Mouse (Mus musculus) spleen, adult 10 weeks (tissue): Measurements from ENCODE around the gene Tas2r114. TPM values are rescaled to one million over a fixed set of nuclear protein-coding genes. Genes with fewer than 3 reads are reported as not detected.

Experiments
- polyA plus RNA-seq: library from polyadenylated mRNA; stranded (reverse); fragments of 350-450 nt; fragmentation: Illumina TruSeq; extraction: RNeasy Lipid Tissue Mini Kit (QIAGEN cat#74804); gene quantifications from one replicate; pipeline ENCODE4 v1.2.3, GENCODE M21; 2015; ENCODE audit warnings: low replicate concordance; ENCODE audit not compliant: insufficient read depth

The Tas2r114 gene
- not detected for polyA plus RNA-seq

GRCm38 (mm10) chr6:131689963-131690362 lies at the start of gene Tas2r114:
Tas2r114 (minus strand) TSS chr6:131690063.

GRCm38 (mm10) chr6:131687395-131687794 lies 2.5 kb downstream of the Tas2r114 start, which contains the start of gene Tas2r105:
Tas2r105 (minus strand) TSS chr6:131687495.

GRCm38 (mm10) chr6:131685644-131686043 lies 4.2 kb downstream of the Tas2r114 start, which contains the start of gene Tas2r104:
Tas2r104 (minus strand) TSS chr6:131685744.

GRCm38 (mm10) chr6:131678786-131679185 lies 11.1 kb downstream of the Tas2r114 start, which contains the start of gene Tas2r106:
Tas2r106 (minus strand) TSS chr6:131678886.

GRCm38 (mm10) chr6:131660049-131660448 lies 29.8 kb downstream of the Tas2r114 start, which contains the start of gene Tas2r107:
Tas2r107 (minus strand) TSS chr6:131660149.

Other genes with a start within 250 kb of the Tas2r114 start
- gene 5430401F13Rik, start 203.7 kb downstream of the Tas2r114 start, polyA plus RNA-seq, result not detected
- not detected for gene Gm6619, start 203.7 kb downstream of the Tas2r114 start, polyA plus RNA-seq
- not detected for gene Tas2r130, start 59.2 kb downstream of the Tas2r114 start, polyA plus RNA-seq
- gene Tas2r107, start 29.9 kb downstream of the Tas2r114 start, polyA plus RNA-seq, result not detected
- gene Tas2r106, start 11.2 kb downstream of the Tas2r114 start, polyA plus RNA-seq, result not detected
- gene Tas2r104, start 4.3 kb downstream of the Tas2r114 start, polyA plus RNA-seq, result not detected
- gene Tas2r105, start 2.6 kb downstream of the Tas2r114 start, polyA plus RNA-seq, result not detected